Mouse (Mus musculus) lung, adult 2 months (tissue): Measurements from ENCODE around the gene Prpsap2. TPM values are rescaled to one million over a fixed set of nuclear protein-coding genes. Genes with fewer than 3 reads are reported as not detected.
"Not testable (repeated sequence)": the region's sequence is repeated elsewhere in the genome, so short reads cannot be mapped to it uniquely, and the experiment has no call there.

Experiments used
- DNase-seq: peaks from one replicate; pipeline ENCODE4 v3.0.0; 2022
- H3K4me1 ChIP-seq: fragments of 200-500 bp; 2 replicates; pipeline ENCODE4 v1.6.1; 2011; ENCODE audit warnings: low read length; ENCODE audit not compliant: control insufficient read depth, insufficient read depth
- H3K4me3 ChIP-seq: fragments of 200-500 bp; replicated peaks from 2 replicates; pipeline ENCODE3; 2011; ENCODE audit warnings: low read depth, mild to moderate bottlenecking, control low read depth, low read length; ENCODE audit errors: extremely low read depth
- CTCF ChIP-seq: fragments of 200-500 bp; IDR thresholded peaks from 2 replicates; pipeline ENCODE4 v1.5.1; 2011; ENCODE audit warnings: mild to moderate bottlenecking, low read length, control low read depth; ENCODE audit not compliant: insufficient read depth
- POLR2A ChIP-seq: fragments of 200-500 bp; IDR thresholded peaks from 2 replicates; pipeline ENCODE4 v1.6.1; 2011; ENCODE audit warnings: low read depth, mild to moderate bottlenecking, control low read depth, low read length, borderline replicate concordance; ENCODE audit errors: extremely low read depth
- WGBS: fragments of 180-500 bp; shearing (Covaris S2); methylation state at CpG from one replicate; pipeline ENCODE4 v1.1.7; 2018; 5-methylcytosine and 5-hydroxymethylcytosine counted together
- polyA plus RNA-seq: library from polyadenylated mRNA; depleted of rRNA; stranded (reverse); fragments of >200 nt; gene quantifications from 2 replicates; pipeline ENCODE4 v1.2.3, GENCODE M21; 2012; rRNA removed

The Prpsap2 gene
- 10.7 and 14.2 TPM in 2 replicates for polyA plus RNA-seq

- peak; percentile 99 for DNase-seq
- under 1% methylated on average over 48 of the region's 51 CpGs for WGBS
- H3K4me1 ChIP-seq: peaks cover 3% of the 10 kb centered on the region
- peak within 1 kb of the TSS; percentile 26 for H3K4me3 ChIP-seq
- TF ChIP-seq CTCF: no peak
- TF ChIP-seq POLR2A: peak; percentile 80; the same call in 1 of the 2 replicates
These were observed at the start of gene Prpsap2 for GRCm38 (mm10) chr11:61761584-61762407. Gene Prpsap2 (minus strand): TSS chr11:61762088.

DNA sequence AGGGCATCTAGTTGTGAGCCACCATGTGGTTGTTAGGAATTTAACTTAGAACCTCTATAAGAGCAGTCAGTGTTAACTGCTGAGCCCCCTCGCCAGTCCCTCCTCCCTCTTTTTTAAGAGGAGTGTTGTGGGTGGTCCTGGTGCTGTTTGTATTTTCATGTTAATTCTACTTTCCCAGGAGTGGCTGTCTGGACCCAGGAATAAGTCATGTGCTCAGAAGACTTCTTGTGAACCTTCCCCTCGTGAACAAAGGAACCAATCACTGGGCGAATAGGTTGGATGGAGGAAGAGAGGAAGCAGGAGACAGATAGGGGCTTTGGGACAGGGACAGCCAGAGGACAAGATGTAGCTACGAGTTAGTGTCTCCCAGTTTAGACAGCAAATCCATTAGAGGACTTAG, 47.9 kb upstream of the Prpsap2 start:
- Histone ChIP-seq H3K4me3 (no peak overlapping the region), H3K4me1 (no peaks in the 10 kb centered on the region)
- 66% methylated on average over 4 of the region's 4 CpGs for WGBS
- no peak for TF ChIP-seq POLR2A
- TF ChIP-seq CTCF: no peak
- DNase-seq: no peak

GRCm38 (mm10) chr11:61808551-61809117, 46.7 kb upstream of the Prpsap2 start:
- no peak for DNase-seq
- Histone ChIP-seq H3K4me1 (no peaks in the 10 kb centered on the region), H3K4me3 (no peak overlapping the region)
- WGBS: 63% methylated on average over 2 of the region's 2 CpGs
- TF ChIP-seq CTCF (no peak), POLR2A (no peak)

DNA sequence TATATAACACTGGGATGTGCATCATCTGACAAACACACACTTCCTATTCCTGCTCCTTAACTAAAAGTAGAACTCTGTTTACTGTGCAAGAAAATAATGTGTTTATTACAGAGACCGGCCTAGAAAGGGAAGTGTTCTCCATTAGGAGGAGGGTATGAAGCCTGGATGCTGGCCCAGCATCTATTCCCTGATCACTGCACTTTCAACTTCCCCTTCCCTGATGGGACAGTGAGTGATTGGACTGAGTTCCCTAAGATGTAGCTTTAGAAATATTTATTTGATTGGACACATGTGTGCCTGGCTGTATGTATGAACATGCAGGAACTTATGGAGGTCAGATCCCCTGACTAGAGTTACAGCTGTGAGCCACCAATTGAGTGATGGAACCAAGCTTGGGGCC, 31.6 kb upstream of the Prpsap2 start:
- no peaks in the 10 kb centered on the region for H3K4me1 ChIP-seq
- DNase-seq: no peak
- TF ChIP-seq POLR2A (no peak), CTCF (no peak)
- WGBS: 53% methylated on average over 1 of the region's 1 CpGs
- no peak overlapping the region for H3K4me3 ChIP-seq

GRCm38 (mm10) chr11:61788550-61788949, 26.7 kb upstream of the Prpsap2 start:
- 100% methylated on average over 1 of the region's 1 CpGs for WGBS
- no peak overlapping the region for H3K4me3 ChIP-seq
- no peak for DNase-seq
- TF ChIP-seq CTCF: no peak
- TF ChIP-seq POLR2A: no peak
- H3K4me1 ChIP-seq: no peaks in the 10 kb centered on the region

- not testable (repeated sequence) for H3K4me1 ChIP-seq, DNase-seq, H3K4me3 ChIP-seq
- 99% methylated on average over 3 of the region's 3 CpGs for WGBS
These were observed 20.6 kb upstream of the Prpsap2 start for GRCm38 (mm10) chr11:61782526-61782925.

- Histone ChIP-seq H3K4me1 (no peaks in the 10 kb centered on the region), H3K4me3 (no peak overlapping the region)
- TF ChIP-seq POLR2A (no peak), CTCF (no peak)
- 82% methylated on average over 4 of the region's 4 CpGs for WGBS
- DNase-seq: no peak
These were observed 12.8 kb upstream of the Prpsap2 start for GRCm38 (mm10) chr11:61774551-61775149.

DNA sequence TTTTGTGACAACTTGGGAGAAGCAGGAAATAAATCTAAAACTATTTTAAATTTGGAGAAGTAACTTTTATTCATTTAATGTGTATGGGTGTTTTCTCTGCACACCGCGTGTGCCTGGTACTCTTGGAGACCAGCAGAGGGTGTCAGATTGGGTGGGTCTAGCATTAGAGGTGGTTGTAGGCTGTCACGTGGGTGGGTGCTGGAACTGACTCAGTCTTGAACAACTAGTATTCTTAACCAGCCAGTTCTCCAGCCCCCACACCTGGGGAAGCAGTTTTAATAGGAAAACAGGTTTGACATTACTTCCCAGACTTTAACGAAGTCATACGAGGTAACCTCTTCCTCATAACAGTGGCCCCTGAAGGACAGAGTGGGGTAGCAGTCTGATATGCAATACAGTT, 1.4 kb downstream of the Prpsap2 start:
- Histone ChIP-seq H3K4me1 (peaks cover 3% of the 10 kb centered on the region), H3K4me3 (no peak overlapping the region)
- no peak for DNase-seq
- WGBS: 59% methylated on average over 5 of the region's 5 CpGs
- TF ChIP-seq CTCF: 0 out of 2 replicates have a peak, but pooled peaks have one; percentile 7
- TF ChIP-seq POLR2A: no peak

DNA sequence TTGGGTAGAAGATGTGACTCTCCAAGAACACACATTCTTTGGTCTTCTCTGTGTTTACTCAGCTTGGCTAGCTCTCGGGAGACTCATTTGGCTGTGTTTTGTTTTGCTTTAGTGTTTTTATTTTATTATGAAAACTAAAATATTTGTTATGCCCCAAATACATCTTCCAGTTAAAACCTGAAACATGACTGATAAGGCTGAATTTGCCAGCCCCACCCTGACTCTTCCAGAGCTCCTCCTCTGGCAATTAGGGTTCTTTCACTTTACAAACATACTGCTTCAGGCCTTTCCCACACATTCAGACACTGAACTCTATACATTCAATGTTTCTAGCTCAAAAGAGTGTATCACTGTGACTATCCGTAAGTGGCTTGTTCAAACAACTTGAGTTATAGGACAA, 4.7 kb downstream of the Prpsap2 start:
- H3K4me1 ChIP-seq: peaks cover 3% of the 10 kb centered on the region
- 65% methylated on average over 2 of the region's 2 CpGs for WGBS
- no peak for DNase-seq
- H3K4me3 ChIP-seq: no peak overlapping the region
- TF ChIP-seq CTCF (no peak), POLR2A (no peak)
